Mouse (Mus musculus): ENCODE measurements at regions not wholly inside any gene's neighbourhood (a gene's known extent, or its start where the extent isn't known, plus 50 kb on each side); places are given as distances from the start of the nearest gene placed in this dataset.

DNA sequence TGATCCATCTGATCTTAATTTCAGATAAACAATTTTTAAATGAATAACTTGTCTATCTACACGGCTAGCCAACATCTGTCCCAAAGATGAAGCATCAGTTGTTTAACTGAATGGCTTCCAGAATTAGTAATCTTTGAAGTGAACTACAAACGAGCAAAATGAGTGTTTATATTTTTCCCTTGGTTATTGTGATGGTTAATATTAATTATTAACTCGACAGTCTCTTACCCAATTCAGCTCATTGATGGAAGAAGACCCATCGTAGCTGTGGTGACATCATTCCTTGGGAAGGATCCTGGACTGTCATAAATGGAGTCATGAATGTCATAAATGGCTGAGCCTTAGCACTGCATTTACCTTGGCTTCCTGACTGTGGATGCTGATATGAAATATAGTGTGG lies 60.4 kb upstream of the Mocs1 start:
- H3K36me3 ChIP-seq (ENCODE audit: control insufficient read depth, insufficient read depth, low read length, poor library complexity, severe bottlenecking) = no peaks in the 10 kb centered on the region
- no peaks in the 10 kb centered on the region for H3K4me1 ChIP-seq (ENCODE audit: control insufficient read depth, insufficient read depth, low read length)
- TF ChIP-seq CTCF (IDR thresholded peaks at IDR 0.05; ENCODE audit: low read depth, low read length) (no peak), POLR2A (IDR thresholded peaks at IDR 0.05; ENCODE audit: insufficient read depth, low read length) (no peak), EP300 (IDR thresholded peaks at IDR 0.05; ENCODE audit: insufficient read depth, low read depth, low read length) (no peak)
- H3K9me3 ChIP-seq (replicated peaks; ENCODE audit: control insufficient read depth, insufficient read depth, low read length, poor library complexity, severe bottlenecking) = no peaks in the 10 kb centered on the region
- H3K9ac ChIP-seq (ENCODE audit: low read depth, poor library complexity, severe bottlenecking) = no peak overlapping the region
- no peak overlapping the region for H3K27ac ChIP-seq (ENCODE audit: insufficient read depth, low read length)
- H3K27me3 ChIP-seq (ENCODE audit: control insufficient read depth, insufficient read depth, low read length, poor library complexity, severe bottlenecking) = no peaks in the 10 kb centered on the region
- no peak overlapping the region for H3K4me3 ChIP-seq (ENCODE audit: low read depth, low read length)

DNA sequence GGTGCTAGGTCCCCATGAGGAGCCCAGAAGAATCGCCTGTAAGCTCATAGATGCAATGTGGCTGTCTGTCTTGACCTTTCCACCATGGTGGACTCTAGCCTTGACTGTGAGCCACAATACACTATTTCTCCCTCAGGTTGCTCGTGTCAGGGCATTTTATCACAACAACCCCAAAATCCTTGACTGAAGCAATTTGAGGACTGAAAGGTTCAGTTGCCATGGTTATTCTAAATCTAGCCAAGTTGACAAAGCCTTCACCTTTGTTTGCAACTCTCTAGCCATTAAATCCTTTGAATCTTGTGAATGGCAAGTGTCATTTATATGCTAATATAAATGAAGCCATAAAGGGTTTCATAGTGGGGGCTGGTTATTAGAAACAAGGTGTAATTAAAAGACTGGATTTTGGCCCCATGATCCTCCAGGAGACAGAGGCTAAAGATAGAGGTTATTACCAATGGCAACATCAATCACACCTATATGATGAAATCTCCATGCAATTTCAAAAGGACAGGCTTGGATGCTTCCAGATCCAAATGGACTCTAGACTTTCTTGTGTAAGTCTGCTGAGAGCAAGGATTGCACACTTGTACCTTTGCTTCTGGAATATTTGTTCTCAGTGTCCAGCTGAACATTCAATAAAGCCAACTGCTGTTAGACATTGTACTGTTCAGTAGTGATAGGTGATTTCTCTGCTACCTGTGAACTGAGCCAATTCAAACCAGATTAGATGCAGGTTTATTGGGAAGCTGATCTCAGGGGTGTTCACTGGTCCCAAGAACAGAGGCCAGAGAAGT lies 59.5 kb upstream of the Mocs1 start:
- no peaks in the 10 kb centered on the region for H3K4me1 ChIP-seq (ENCODE audit: control insufficient read depth, insufficient read depth, low read length)
- no peak overlapping the region for H3K9ac ChIP-seq (ENCODE audit: low read depth, poor library complexity, severe bottlenecking)
- no peaks in the 10 kb centered on the region for H3K36me3 ChIP-seq (ENCODE audit: control insufficient read depth, insufficient read depth, low read length, poor library complexity, severe bottlenecking)
- H3K27me3 ChIP-seq (ENCODE audit: control insufficient read depth, insufficient read depth, low read length, poor library complexity, severe bottlenecking) = no peaks in the 10 kb centered on the region; the same call in 1 of the 2 replicates
- H3K4me3 ChIP-seq (ENCODE audit: low read depth, low read length) = no peak overlapping the region
- TF ChIP-seq EP300 (IDR thresholded peaks at IDR 0.05; ENCODE audit: insufficient read depth, low read depth, low read length) = no peak
- TF ChIP-seq POLR2A (IDR thresholded peaks at IDR 0.05; ENCODE audit: insufficient read depth, low read length) = no peak
- TF ChIP-seq CTCF (IDR thresholded peaks at IDR 0.05; ENCODE audit: low read depth, low read length) = no peak
- no peak overlapping the region for H3K27ac ChIP-seq (ENCODE audit: insufficient read depth, low read length)
- H3K9me3 ChIP-seq (replicated peaks; ENCODE audit: control insufficient read depth, insufficient read depth, low read length, poor library complexity, severe bottlenecking) = no peaks in the 10 kb centered on the region

DNA sequence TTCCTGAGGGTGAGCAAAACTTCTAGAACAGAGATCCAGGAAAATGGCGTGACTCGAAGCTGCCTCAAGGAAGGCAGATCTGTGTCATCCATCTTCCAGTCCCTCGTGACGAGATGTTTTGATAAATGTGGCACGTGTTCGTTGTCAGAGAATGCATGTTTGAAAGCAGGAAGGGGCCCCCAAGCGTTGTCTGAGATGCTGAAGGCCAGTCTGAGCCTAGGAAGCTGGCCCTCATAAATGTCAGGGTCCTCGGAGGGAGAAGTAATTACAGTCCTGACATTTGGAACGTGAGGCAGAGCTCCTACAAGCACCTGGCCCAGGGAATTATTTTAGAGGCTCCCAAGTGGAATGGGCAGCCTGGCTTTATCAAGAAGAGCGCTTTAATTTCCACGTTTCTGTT lies 50.5 kb upstream of the Mocs1 start:
- Histone ChIP-seq H3K9me3 (replicated peaks; ENCODE audit: control insufficient read depth, insufficient read depth, low read length, poor library complexity, severe bottlenecking) (no peaks in the 10 kb centered on the region), H3K4me1 (ENCODE audit: control insufficient read depth, insufficient read depth, low read length) (no peaks in the 10 kb centered on the region), H3K27me3 (ENCODE audit: control insufficient read depth, insufficient read depth, low read length, poor library complexity, severe bottlenecking) (no peaks in the 10 kb centered on the region; the same call in 1 of the 2 replicates), H3K36me3 (ENCODE audit: control insufficient read depth, insufficient read depth, low read length, poor library complexity, severe bottlenecking) (no peaks in the 10 kb centered on the region), H3K27ac (ENCODE audit: insufficient read depth, low read length) (no peak overlapping the region), H3K9ac (ENCODE audit: low read depth, poor library complexity, severe bottlenecking) (no peak overlapping the region), H3K4me3 (ENCODE audit: low read depth, low read length) (no peak overlapping the region)
- TF ChIP-seq POLR2A (IDR thresholded peaks at IDR 0.05; ENCODE audit: insufficient read depth, low read length) (no peak), CTCF (IDR thresholded peaks at IDR 0.05; ENCODE audit: low read depth, low read length) (no peak), EP300 (IDR thresholded peaks at IDR 0.05; ENCODE audit: insufficient read depth, low read depth, low read length) (no peak)
